15 mouse cellular contexts compared by ENCODE assay signal in the genomic region with DNA sequence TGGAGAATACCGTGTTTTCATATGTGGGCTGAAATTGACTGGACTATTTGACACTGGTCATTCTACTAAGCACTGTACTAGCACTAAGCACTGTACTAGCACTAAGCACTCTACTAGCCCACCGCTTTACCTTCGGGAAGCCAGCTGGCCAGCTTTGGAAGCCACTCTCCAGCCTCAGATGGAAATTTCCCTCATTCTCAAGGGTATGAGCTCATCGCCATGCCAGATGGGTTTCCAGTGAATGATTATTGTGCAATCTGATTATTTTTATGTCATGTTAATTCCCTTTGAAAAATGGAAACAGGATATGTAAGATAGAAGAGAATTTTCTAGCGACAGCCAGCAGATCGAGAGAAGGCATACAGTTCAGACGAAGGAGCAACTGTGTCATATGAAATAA.
DNase-seq lines count a peak whose midpoint lies in the region.
"Had no signal": no experiment of that assay in that cellular context is flagged by ENCODE, and none has a peak within 500 bp of the region (broad histone marks: within the 10 kb centered on the region; RNA-seq: fewer than 3 reads in every experiment).

No protein-coding gene starts in this region.

- intact Hi-C loops in heart, postnatal 14 days (cut with DNase I) = no loop called here
- intact Hi-C loops in left cerebral cortex, postnatal 4 days (cut with DNase I) = no loop called here

- DNase-seq in heart, adult 11 months = peak; percentile 74
- DNase-seq in heart, postnatal 14 days = no peak
- peak; percentile 58 for DNase-seq in left cerebral cortex, postnatal 4 days
- DNase-seq in left cerebral cortex, adult 11 months (ENCODE audit: low spot score) = no peak
- DNase-seq in Muller cell, postnatal 12 days (ENCODE audit: inconsistent ontology term) = peak; percentile 84
- DNase-seq in retina, postnatal 1 day = peak; percentile 29
- no peak for DNase-seq in left cerebral cortex, adult 8-10 months (ENCODE audit: low spot score in 2 of 2)
- DNase-seq: adrenal gland, postnatal 14 days; cerebellum, adult 11-12 months; heart, postnatal 10 days; kidney, adult 9 months; lung, adult 2 months; lung, postnatal 4 days; right cerebral cortex, postnatal 14 days; thymus, postnatal 36 days had no signal

Comparison
In these comparisons a context has a peak if more than half of its experiments do, and no peak if none do; other contexts are left out.
1. DNase-seq: peak in heart, adult 11 months (single experiment), left cerebral cortex, postnatal 4 days (single experiment), Muller cell, postnatal 12 days (single experiment) and retina, postnatal 1 day (single experiment); none in heart, postnatal 14 days (0 of 2), left cerebral cortex, adult 11 months (single experiment) and left cerebral cortex, adult 8-10 months (0 of 2).